Mouse (Mus musculus) spleen, embryonic (tissue): ENCODE results near the gene Slc16a6.

Source experiments
- CTCF ChIA-PET: fragments of 350-600 bp; sonication (Branson Sonifier 250); formaldehyde crosslinking; loops from one replicate; lab custom pipeline; 2022; lab: Charles Lee

Slc16a6 gene

GRCm38 (mm10) chr11:109487991-109488684, 14.7 kb upstream of the Slc16a6 start:
- CTCF ChIA-PET: no interaction called here

- CTCF ChIA-PET: no interaction called here
These were observed 13.7 kb upstream of the Slc16a6 start for GRCm38 (mm10) chr11:109487111-109487510.

- CTCF ChIA-PET: no interaction called here
These were observed 12.1 kb upstream of the Slc16a6 start for GRCm38 (mm10) chr11:109485398-109486045.

- CTCF ChIA-PET: no interaction called here
These were observed 7.0 kb upstream of the Slc16a6 start for GRCm38 (mm10) chr11:109480440-109480839.

- CTCF ChIA-PET: no interaction called here
These were observed 6.3 kb upstream of the Slc16a6 start for GRCm38 (mm10) chr11:109479575-109480285.

GRCm38 (mm10) chr11:109477606-109478380, 4.4 kb upstream of the Slc16a6 start:
- CTCF ChIA-PET: no interaction called here

- CTCF ChIA-PET: no interaction called here
These were observed 3.3 kb upstream of the Slc16a6 start for GRCm38 (mm10) chr11:109476653-109477052.

GRCm38 (mm10) chr11:109476241-109476640, 2.8 kb upstream of the Slc16a6 start:
- CTCF ChIA-PET: no interaction called here

- CTCF ChIA-PET: no interaction called here
These were observed 2.3 kb upstream of the Slc16a6 start for GRCm38 (mm10) chr11:109475717-109476116.

- CTCF ChIA-PET: no interaction called here
These were observed 1.4 kb upstream of the Slc16a6 start for GRCm38 (mm10) chr11:109474836-109475235.

DNA sequence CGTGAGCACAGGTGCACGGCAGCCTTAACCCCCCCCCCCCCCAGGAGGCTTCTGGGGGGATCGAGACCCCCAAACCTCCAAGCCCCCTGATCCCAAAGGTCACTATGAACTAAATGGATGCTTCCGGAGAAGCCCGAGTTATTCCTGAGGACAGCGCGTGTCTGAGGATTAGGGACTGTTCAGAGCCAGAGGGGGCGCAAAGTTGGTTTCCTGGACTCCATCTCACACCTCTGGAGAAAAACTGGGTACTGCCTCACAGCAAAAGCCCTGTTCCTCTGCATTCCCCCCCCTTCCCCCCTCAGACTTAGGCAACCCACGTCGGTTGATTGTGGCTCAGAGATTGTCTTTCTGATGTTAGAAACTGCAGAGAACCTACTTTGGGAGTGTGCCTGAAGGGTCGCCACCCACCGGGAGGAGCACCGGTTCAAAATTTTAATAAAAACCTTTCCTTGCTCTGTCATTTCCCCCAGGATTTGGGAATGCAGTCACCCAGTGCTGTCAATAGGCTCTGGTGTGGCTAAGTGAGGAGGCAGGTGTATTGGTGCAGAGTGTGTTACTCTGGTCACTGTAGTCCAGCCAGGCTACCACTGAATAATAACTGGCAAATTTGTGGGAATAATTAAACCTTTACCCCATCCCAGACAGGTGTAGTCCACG, 816 bp upstream of the Slc16a6 start:
- CTCF ChIA-PET: no interaction called here

DNA sequence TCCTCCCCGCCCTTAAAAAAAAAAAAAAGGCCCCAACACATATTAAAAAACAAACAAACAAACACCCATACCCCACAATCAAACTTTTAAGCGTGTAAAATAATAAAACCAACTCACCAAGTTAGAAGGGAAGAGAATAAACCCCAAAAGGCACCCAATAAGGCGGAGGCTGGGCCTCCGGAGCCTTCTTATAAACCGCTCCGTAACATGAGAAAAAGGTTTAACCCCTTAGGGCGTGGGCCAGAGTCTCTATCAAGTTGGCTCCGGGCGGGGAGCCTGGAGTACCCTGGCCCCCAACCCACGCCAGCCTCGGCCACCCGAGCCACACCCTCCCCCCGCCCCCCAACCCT, 602 bp downstream of the Slc16a6 start:
- CTCF ChIA-PET: no interaction called here

GRCm38 (mm10) chr11:109472171-109472691, 1.2 kb downstream of the Slc16a6 start:
- CTCF ChIA-PET: no interaction called here

DNA sequence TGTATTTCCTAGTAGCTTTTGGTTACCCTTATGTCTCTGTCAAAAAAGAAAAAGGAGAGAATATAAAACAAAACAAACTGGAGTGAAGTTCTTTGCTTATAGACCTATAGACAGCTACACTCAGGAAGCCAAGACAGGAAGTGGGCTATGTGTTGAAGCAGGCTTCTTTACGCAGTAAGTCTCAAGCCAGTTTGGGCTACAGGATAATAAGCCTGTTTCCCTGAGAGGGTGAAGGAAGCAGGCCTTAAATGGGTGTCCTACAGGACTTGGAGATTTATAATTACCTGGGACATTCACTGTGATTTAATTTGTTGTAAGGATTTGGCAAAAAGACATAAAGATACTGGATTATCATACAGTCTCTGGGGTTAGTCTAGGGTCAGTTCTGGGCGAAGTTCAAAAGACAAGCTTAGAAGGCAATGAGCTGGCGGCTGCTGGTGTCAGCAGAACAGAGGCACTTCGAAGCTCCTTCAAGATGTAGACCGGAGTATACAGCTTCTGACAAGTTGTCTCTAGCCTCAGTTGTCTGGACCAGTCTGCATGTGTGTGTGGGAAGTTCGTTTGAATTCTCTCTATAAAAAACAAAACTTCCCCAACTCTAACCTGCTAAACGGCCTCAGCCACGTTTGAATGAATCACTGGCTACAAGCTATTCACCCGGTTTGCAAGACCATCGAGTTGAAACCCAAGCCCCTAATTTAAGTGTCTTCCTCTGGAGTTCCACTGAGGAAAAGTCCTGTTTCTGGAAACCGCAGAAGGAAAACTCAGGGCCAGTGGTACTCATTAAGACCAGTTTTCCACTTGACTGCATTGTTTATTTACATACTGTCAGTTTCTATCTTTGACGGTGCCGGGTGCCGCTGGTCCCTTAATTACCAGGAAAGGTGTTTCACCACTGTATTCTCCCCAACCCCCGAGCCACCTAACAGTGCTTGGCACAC, 2.2 kb downstream of the Slc16a6 start:
- CTCF ChIA-PET: interaction anchor here (0.6 kb wide), 1 partner anchor 40 kb away, joined by 13 read pairs; no protein-coding TSS in a partner anchor

DNA sequence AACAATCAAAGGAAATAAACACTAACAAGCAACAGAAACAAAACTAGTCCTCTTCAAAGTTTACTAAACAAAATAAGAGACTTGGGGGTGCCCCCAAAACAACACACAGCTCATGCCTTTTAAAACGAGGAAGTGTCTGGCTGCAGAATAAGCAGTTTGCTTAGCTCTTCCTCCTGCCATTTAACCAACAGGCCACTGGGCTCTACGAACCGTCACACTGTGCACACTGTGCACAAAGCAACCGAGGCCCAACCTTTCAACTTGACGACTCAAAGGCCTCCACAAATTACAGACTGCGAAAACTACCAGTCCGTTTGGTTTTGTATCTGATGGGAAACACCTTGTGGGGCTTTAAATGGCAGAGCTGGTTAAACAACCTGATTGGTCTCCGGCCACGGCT, 3.2 kb downstream of the Slc16a6 start:
- CTCF ChIA-PET: interaction anchor here (0.6 to 0.7 kb wide), 2 partner anchors 27 to 83 kb away, joined by 3 to 19 read pairs; no protein-coding TSS in a partner anchor

DNA sequence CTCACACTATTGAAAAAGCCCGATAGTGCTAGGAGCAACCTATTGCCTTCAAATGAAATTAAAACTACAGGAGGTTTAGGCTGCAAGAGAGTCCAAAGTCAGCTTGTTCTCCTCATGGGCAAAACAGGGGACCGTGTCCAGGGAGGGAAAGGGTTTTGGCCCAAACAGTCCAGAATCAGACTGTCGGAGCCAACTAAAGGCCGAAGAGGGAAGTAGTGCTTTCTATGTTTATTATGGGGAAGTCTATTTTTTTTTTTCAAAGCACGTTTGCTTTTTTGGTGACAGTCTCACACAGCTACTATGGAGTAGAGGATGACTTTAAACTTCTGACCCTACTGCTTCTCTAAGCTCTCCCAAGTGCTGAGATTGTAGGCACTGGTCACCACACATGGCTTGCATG, 5.3 kb downstream of the Slc16a6 start:
- CTCF ChIA-PET: no interaction called here

GRCm38 (mm10) chr11:109466987-109467386, 6.4 kb downstream of the Slc16a6 start:
- CTCF ChIA-PET: interaction anchor here (0.6 to 0.8 kb wide), 2 partner anchors 15 to 81 kb away, joined by 3 read pairs; no protein-coding TSS in a partner anchor

- CTCF ChIA-PET: no interaction called here
These were observed 8.3 kb downstream of the Slc16a6 start for GRCm38 (mm10) chr11:109465068-109465467.

- CTCF ChIA-PET: interaction anchor here (0.7 kb wide), 1 partner anchor 1882 kb away, joined by 4 read pairs; no protein-coding TSS in a partner anchor
These were observed 12.8 kb downstream of the Slc16a6 start for GRCm38 (mm10) chr11:109460586-109460985.

DNA sequence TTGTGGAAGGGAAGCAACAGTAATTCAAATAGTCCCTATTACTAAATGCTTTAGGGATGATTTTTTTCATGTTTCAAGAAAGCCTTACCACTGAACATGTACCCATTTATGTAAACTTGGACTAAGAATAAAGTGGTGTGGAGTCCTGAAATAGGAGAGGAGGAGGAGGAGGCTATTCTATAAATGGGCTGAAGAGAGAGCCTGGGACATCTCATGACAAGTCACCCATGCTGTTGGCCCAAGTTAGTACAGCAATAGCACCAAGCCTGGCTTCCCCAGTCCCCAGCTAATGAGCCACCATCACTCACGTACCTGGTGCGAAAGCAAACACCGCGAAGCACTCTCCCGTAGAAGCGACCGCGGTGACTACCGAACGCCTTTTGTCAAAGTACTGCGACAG, 15.2 kb downstream of the Slc16a6 start:
- CTCF ChIA-PET: no interaction called here
